Mouse (Mus musculus) ES-E14 (cell line): ENCODE data around the gene Akr1c14. TPM values are rescaled to one million over a fixed set of nuclear protein-coding genes. Genes with fewer than 3 reads are reported as not detected.
"Not testable (repeated sequence)": the region's sequence is repeated elsewhere in the genome, so short reads cannot be mapped to it uniquely, and the experiment has no call there.

ENCODE experiments used
- DNase-seq: peaks from one replicate; pipeline ENCODE4 v3.0.0-alpha.2; 2013; ENCODE audit warnings: low read depth, low spot score
- H3K27ac ChIP-seq: 2 replicates; pipeline ENCODE4 v1.5.1; 2012; ENCODE audit warnings: low read depth, mild to moderate bottlenecking, low read length, moderate library complexity, mixed read lengths; ENCODE audit not compliant: poor library complexity, insufficient read depth, severe bottlenecking
- H3K36me3 ChIP-seq: 2 replicates; pipeline ENCODE4 v1.6.1; 2012; ENCODE audit warnings: mild to moderate bottlenecking, low read length, moderate library complexity, mixed read lengths; ENCODE audit not compliant: control insufficient read depth, poor library complexity, insufficient read depth, severe bottlenecking
- H3K4me1 ChIP-seq, 2 experiments: fragments of 150-350 bp in 1 of 2; sonication (generic) in 1 of 2; 2 replicates each; pipeline ENCODE4 v1.6.1; 2012; ENCODE audit warnings: low read length in 2 of 2, mild to moderate bottlenecking in 1 of 2, mixed read lengths in 1 of 2; ENCODE audit not compliant: control insufficient read depth in 2 of 2, insufficient read depth in 2 of 2, poor library complexity in 1 of 2
- H3K4me3 ChIP-seq, 2 experiments: fragments of 150-350 bp in 1 of 2; sonication (generic) in 1 of 2; 2 replicates each; pipeline ENCODE4 v1.5.1; 2012; ENCODE audit warnings: low read length in 2 of 2, low read depth in 1 of 2, mild to moderate bottlenecking in 1 of 2, mixed read lengths in 1 of 2; ENCODE audit not compliant: insufficient read depth in 1 of 2, poor library complexity in 1 of 2, severe bottlenecking in 1 of 2
- H3K9ac ChIP-seq: 2 replicates; pipeline ENCODE4 v1.6.1; 2012; ENCODE audit warnings: low read depth, mild to moderate bottlenecking, low read length, mixed read lengths; ENCODE audit not compliant: poor library complexity, insufficient read depth, severe bottlenecking
- H3K9me3 ChIP-seq: fragments of 150-350 bp; sonication (generic); 2 replicates; pipeline ENCODE4 v1.6.1; 2012; ENCODE audit warnings: low read depth, mild to moderate bottlenecking, low read length; ENCODE audit not compliant: control insufficient read depth, insufficient read depth
- CHD2 ChIP-seq: IDR thresholded peaks from 2 replicates; pipeline ENCODE4 v1.6.1; 2014; ENCODE audit warnings: mild to moderate bottlenecking, low read depth, low read length, inconsistent platforms
- HCFC1 ChIP-seq: IDR thresholded peaks from 2 replicates; pipeline ENCODE4 v1.6.1; 2012; ENCODE audit warnings: low read length, inconsistent platforms, borderline replicate concordance; ENCODE audit not compliant: insufficient read depth
- MAFK ChIP-seq: IDR thresholded peaks from 2 replicates; pipeline ENCODE4 v1.6.1; 2014; ENCODE audit warnings: mild to moderate bottlenecking, low read depth, low read length, inconsistent platforms; ENCODE audit not compliant: insufficient read depth
- ZC3H11A ChIP-seq: IDR thresholded peaks from 2 replicates; pipeline ENCODE4 v1.6.1; 2012; ENCODE audit warnings: low read depth, mild to moderate bottlenecking, inconsistent platforms, low read length, borderline replicate concordance
- ZNF384 ChIP-seq: IDR thresholded peaks from 2 replicates; pipeline ENCODE4 v1.6.1; 2012; ENCODE audit warnings: low read depth, low read length, inconsistent platforms
- in situ Hi-C, 2 experiments: fragments of 600-800 bp; cut with MboI; formaldehyde crosslinking; loops; one replicate each; pipeline ENCODE4 v1.15.1; 2025; ENCODE audit warnings: low sequenced_read_pairs in 2 of 2, inconsistent platforms in 1 of 2; ENCODE audit not compliant: unreplicated experiment in 2 of 2
- total RNA-seq: library from RNA; depleted of rRNA; stranded (reverse); fragments of 300-350 nt; gene quantifications from 2 replicates; pipeline ENCODE4 v1.2.3, GENCODE M21; 2012

Akr1c14 gene
- total RNA-seq, 1 experiment = 0.40 TPM

GRCm38 (mm10) chr13:4110281-4111188 is 61.7 kb downstream of the Akr1c14 start:
- no peak overlapping the region for H3K27ac ChIP-seq
- in situ Hi-C loops = no loop called here
- DNase-seq = peak; percentile 60
- peak; percentile 94 for TF ChIP-seq ZC3H11A
- TF ChIP-seq HCFC1 = no peak
- no peak for TF ChIP-seq ZNF384
- TF ChIP-seq CHD2 = no peak
- TF ChIP-seq MAFK = no peak
- no peaks in the 10 kb centered on the region for H3K4me1 ChIP-seq
- no peak overlapping the region for H3K9ac ChIP-seq
- H3K9me3 ChIP-seq = no peaks in the 10 kb centered on the region
- no peak overlapping the region for H3K4me3 ChIP-seq
- H3K36me3 ChIP-seq = no peaks in the 10 kb centered on the region

- no peak for TF ChIP-seq MAFK
- no peak for TF ChIP-seq ZNF384
- no peak for TF ChIP-seq ZC3H11A
- no peak for TF ChIP-seq CHD2
- TF ChIP-seq HCFC1 = no peak
- H3K9ac ChIP-seq = no peak overlapping the region
- no peak overlapping the region for H3K4me3 ChIP-seq
- H3K4me1 ChIP-seq = no peaks in the 10 kb centered on the region
- H3K36me3 ChIP-seq = no peaks in the 10 kb centered on the region
- DNase-seq = no peak
- H3K27ac ChIP-seq = no peak overlapping the region
- in situ Hi-C loops = no loop called here
- H3K9me3 ChIP-seq = no peaks in the 10 kb centered on the region
Observed at GRCm38 (mm10) chr13:4119181-4119904, 70.5 kb downstream of the Akr1c14 start.

GRCm38 (mm10) chr13:4123146-4123545 is 74.3 kb downstream of the Akr1c14 start:
- in situ Hi-C loops = no loop called here
- Histone ChIP-seq H3K9ac (no peak overlapping the region), H3K27ac (no peak overlapping the region), H3K4me3 (no peak overlapping the region), H3K9me3 (no peaks in the 10 kb centered on the region), H3K36me3 (no peaks in the 10 kb centered on the region; the same call in 1 of the 2 replicates), H3K4me1 (no peaks in the 10 kb centered on the region)
- no peak for TF ChIP-seq ZC3H11A
- TF ChIP-seq ZNF384 = no peak
- no peak for TF ChIP-seq MAFK
- no peak for TF ChIP-seq HCFC1
- TF ChIP-seq CHD2 = no peak
- DNase-seq = no peak

- H3K9ac ChIP-seq, in situ Hi-C loops, H3K9me3 ChIP-seq, H3K4me1 ChIP-seq, DNase-seq, H3K4me3 ChIP-seq, H3K27ac ChIP-seq, H3K36me3 ChIP-seq: not testable (repeated sequence)
Observed at GRCm38 (mm10) chr13:4124471-4124870, 75.7 kb downstream of the Akr1c14 start.

GRCm38 (mm10) chr13:4125846-4126245 is 77.0 kb downstream of the Akr1c14 start:
- H3K9ac ChIP-seq, H3K36me3 ChIP-seq, H3K4me1 ChIP-seq, in situ Hi-C loops, DNase-seq, H3K27ac ChIP-seq, H3K9me3 ChIP-seq, H3K4me3 ChIP-seq: not testable (repeated sequence)
